Mouse (Mus musculus) effector memory CD4-positive, alpha-beta T cell, adult 5 months (primary cell): ENCODE data around the gene Olfr768. TPM values are rescaled to one million over a fixed set of nuclear protein-coding genes. Genes with fewer than 3 reads are reported as not detected.

ENCODE experiments used
- polyA plus RNA-seq: library from polyadenylated mRNA; unstranded; fragments of 100-300 nt; shearing (Covaris generic); gene quantifications from one replicate; pipeline ENCODE4 v1.2.1, GENCODE M21; 2017

Gene Olfr768
- polyA plus RNA-seq: not detected

GRCm38 (mm10) chr10:129099275-129099674, at the start of gene Olfr768:
TSS of gene Olfr768 (minus strand) at chr10:129099375.

GRCm38 (mm10) chr10:129138898-129139297, 39.7 kb upstream of the Olfr768 start, which contains the start of gene Olfr770:
TSS of gene Olfr770 (minus strand) at chr10:129138998.

GRCm38 (mm10) chr10:129117761-129118160, 18.6 kb upstream of the Olfr768 start, which contains the start of gene Olfr769:
TSS of gene Olfr769 (minus strand) at chr10:129117861.

GRCm38 (mm10) chr10:129082810-129083209, 16.4 kb downstream of the Olfr768 start, which contains the start of gene Olfr767:
TSS of gene Olfr767 (minus strand) at chr10:129082910.

GRCm38 (mm10) chr10:129068877-129069276, 30.3 kb downstream of the Olfr768 start, which contains the start of gene Olfr766-ps1:
TSS of gene Olfr766-ps1 (minus strand) at chr10:129068977.

GRCm38 (mm10) chr10:129049898-129050297, 49.3 kb downstream of the Olfr768 start, which contains the start of gene Olfr765:
TSS of gene Olfr765 (minus strand) at chr10:129049998.

Other genes starting within 250 kb of the Olfr768 start
- 2.0 TPM for gene Gdf11, start 207.7 kb downstream of the Olfr768 start, polyA plus RNA-seq
- gene Cd63, start 198.4 kb downstream of the Olfr768 start, polyA plus RNA-seq: not detected
- gene Rdh5, start 176.5 kb downstream of the Olfr768 start, polyA plus RNA-seq: 6.6 TPM
- gene Bloc1s1, start 175.3 kb downstream of the Olfr768 start, polyA plus RNA-seq: 118 TPM
- gene Itga7, start 165.6 kb downstream of the Olfr768 start, polyA plus RNA-seq: 45.8 TPM
- not detected for gene Mettl7b, start 138.4 kb downstream of the Olfr768 start, polyA plus RNA-seq
- gene Olfr9, start 109.9 kb downstream of the Olfr768 start, polyA plus RNA-seq: 0.20 TPM
- not detected for gene Olfr763, start 88.6 kb downstream of the Olfr768 start, polyA plus RNA-seq
- not detected for gene Olfr764-ps1, start 59.5 kb downstream of the Olfr768 start, polyA plus RNA-seq
- gene Olfr765, start 49.4 kb downstream of the Olfr768 start, polyA plus RNA-seq: not detected
- not detected for gene Olfr766-ps1, start 30.4 kb downstream of the Olfr768 start, polyA plus RNA-seq
- not detected for gene Olfr767, start 16.5 kb downstream of the Olfr768 start, polyA plus RNA-seq
- gene Olfr769, start 18.5 kb upstream of the Olfr768 start, polyA plus RNA-seq: not detected
- not detected for gene Olfr770, start 39.6 kb upstream of the Olfr768 start, polyA plus RNA-seq
- gene Olfr771, start 65.4 kb upstream of the Olfr768 start, polyA plus RNA-seq: not detected
- not detected for gene Olfr772, start 78.5 kb upstream of the Olfr768 start, polyA plus RNA-seq
- not detected for gene Olfr773, start 88.0 kb upstream of the Olfr768 start, polyA plus RNA-seq
- gene Olfr774, start 136.8 kb upstream of the Olfr768 start, polyA plus RNA-seq: not detected
- not detected for gene Olfr775, start 149.0 kb upstream of the Olfr768 start, polyA plus RNA-seq
- not detected for gene Olfr776, start 159.8 kb upstream of the Olfr768 start, polyA plus RNA-seq
- gene Olfr777, start 172.1 kb upstream of the Olfr768 start, polyA plus RNA-seq: not detected
- gene Olfr780, start 218.7 kb upstream of the Olfr768 start, polyA plus RNA-seq: not detected
- gene Olfr781, start 229.5 kb upstream of the Olfr768 start, polyA plus RNA-seq: not detected
- not detected for gene Olfr782, start 249.5 kb upstream of the Olfr768 start, polyA plus RNA-seq